Mouse (Mus musculus): ENCODE data around the gene Gm21778. TPM values are rescaled to one million over a fixed set of nuclear protein-coding genes. Genes with fewer than 3 reads are reported as not detected.
"Not testable (repeated sequence)": the region's sequence is repeated elsewhere in the genome, so short reads cannot be mapped to it uniquely, and the experiment has no call there.

The Gm21778 gene
- not detected in 2 replicates for polyA plus RNA-seq (2015; fragmentation: Nextera tagmentation; extraction: Ambion mirVana)

GRCm38 (mm10) chrY:5942160-5942559, at the start of gene Gm21778:
TSS of gene Gm21778 (plus strand) at chrY:5942460.
- H3K27ac ChIP-seq; ATAC-seq (ENCODE audit: low FRiP score, low read depth); H3K9ac ChIP-seq: not testable (repeated sequence)

More at GRCm38 (mm10) chrY:5942160-5942559, at the start of gene Gm21778:
- not testable (repeated sequence) for H3K36me3 ChIP-seq; H3K4me1 ChIP-seq; H3K27me3 ChIP-seq; H3K4me2 ChIP-seq (replicated peaks); H3K9me3 ChIP-seq; H3K4me3 ChIP-seq

Other genes starting within 250 kb of the Gm21778 start
- gene Gm20914, start 216.5 kb upstream of the Gm21778 start, polyA plus RNA-seq (2015; fragmentation: Nextera tagmentation; extraction: Ambion mirVana): not detected in 2 replicates
- not detected in 2 replicates for gene Gm28171, start 149.1 kb upstream of the Gm21778 start, polyA plus RNA-seq (2015; fragmentation: Nextera tagmentation; extraction: Ambion mirVana)